Mouse (Mus musculus): ENCODE measurements around the gene Rassf6. TPM values are rescaled to one million over a fixed set of nuclear protein-coding genes. Genes with fewer than 3 reads are reported as not detected.

Gene Rassf6
- polyA plus RNA-seq, 1 experiment from 2014 or later: 27.8 TPM

- H3K27ac ChIP-seq: 0 out of 2 replicates have a peak overlapping the region, but pooled peaks have one; percentile 64
- H3K36me3 ChIP-seq (ENCODE audit: insufficient read depth, low read length): no peaks in the 10 kb centered on the region
- H3K4me2 ChIP-seq (ENCODE audit: low read length): no peak overlapping the region
- DNase-seq (ENCODE audit: low spot score): peak; percentile 28
- TF ChIP-seq CTCF (IDR thresholded peaks at IDR 0.05; ENCODE audit: low read depth): no peak
- peak; percentile 55 for ATAC-seq (replicated peaks; ENCODE audit: low FRiP score, low read depth)
- no peaks in the 10 kb centered on the region for H3K9me3 ChIP-seq (replicated peaks; ENCODE audit: low read length)
- H3K4me3 ChIP-seq (replicated peaks; ENCODE audit: low read depth, low read length): no peak overlapping the region
- no peaks in the 10 kb centered on the region for H3K4me1 ChIP-seq (replicated peaks; ENCODE audit: insufficient read depth, low read length)
- H3K9ac ChIP-seq (ENCODE audit: low read depth, low read length): no peak overlapping the region
- H3K27me3 ChIP-seq (ENCODE audit: insufficient read depth, low read length): no peaks in the 10 kb centered on the region
- 41% methylated on average over 5 of the region's 5 CpGs for WGBS
Measured at GRCm38 (mm10) chr5:90650466-90651150, 10.2 kb upstream of the Rassf6 start.

- Histone ChIP-seq H3K27ac (peak overlapping the region; percentile 78), H3K4me1 (replicated peaks; ENCODE audit: insufficient read depth, low read length) (no peaks in the 10 kb centered on the region), H3K9ac (ENCODE audit: low read depth, low read length) (no peak overlapping the region), H3K4me2 (ENCODE audit: low read length) (no peak overlapping the region), H3K9me3 (replicated peaks; ENCODE audit: low read length) (no peaks in the 10 kb centered on the region), H3K36me3 (ENCODE audit: insufficient read depth, low read length) (no peaks in the 10 kb centered on the region), H3K4me3 (replicated peaks; ENCODE audit: low read depth, low read length) (no peak overlapping the region), H3K27me3 (ENCODE audit: insufficient read depth, low read length) (no peaks in the 10 kb centered on the region)
- DNase-seq (ENCODE audit: low spot score) (no peak), ATAC-seq (replicated peaks; ENCODE audit: low FRiP score, low read depth) (no peak; the same call in 1 of the 2 replicates)
- WGBS: 60% methylated on average over 5 of the region's 5 CpGs
- no peak for TF ChIP-seq CTCF (IDR thresholded peaks at IDR 0.05; ENCODE audit: low read depth)
Measured at GRCm38 (mm10) chr5:90647473-90647872, 7.0 kb upstream of the Rassf6 start.

- H3K27ac ChIP-seq: no peak overlapping the region
Measured at GRCm38 (mm10) chr5:90646398-90646797, 5.9 kb upstream of the Rassf6 start.

GRCm38 (mm10) chr5:90645579-90645978 lies 5.1 kb upstream of the Rassf6 start:
- DNase-seq (ENCODE audit: low spot score) (no peak), ATAC-seq (replicated peaks; ENCODE audit: low FRiP score, low read depth) (no peak)
- Histone ChIP-seq H3K4me3 (replicated peaks; ENCODE audit: low read depth, low read length) (no peak overlapping the region), H3K36me3 (ENCODE audit: insufficient read depth, low read length) (no peaks in the 10 kb centered on the region), H3K9me3 (replicated peaks; ENCODE audit: low read length) (no peaks in the 10 kb centered on the region), H3K27ac (no peak overlapping the region), H3K9ac (ENCODE audit: low read depth, low read length) (no peak overlapping the region), H3K27me3 (ENCODE audit: insufficient read depth, low read length) (no peaks in the 10 kb centered on the region), H3K4me2 (ENCODE audit: low read length) (no peak overlapping the region), H3K4me1 (replicated peaks; ENCODE audit: insufficient read depth, low read length) (no peaks in the 10 kb centered on the region)
- TF ChIP-seq CTCF (IDR thresholded peaks at IDR 0.05; ENCODE audit: low read depth): no peak
- WGBS: 76% methylated on average over 3 of the region's 3 CpGs

More at GRCm38 (mm10) chr5:90646398-90646797, 5.9 kb upstream of the Rassf6 start:
- Histone ChIP-seq H3K9me3 (replicated peaks; ENCODE audit: low read length) (no peaks in the 10 kb centered on the region), H3K4me2 (ENCODE audit: low read length) (no peak overlapping the region), H3K4me3 (replicated peaks; ENCODE audit: low read depth, low read length) (no peak overlapping the region), H3K27me3 (ENCODE audit: insufficient read depth, low read length) (no peaks in the 10 kb centered on the region), H3K4me1 (replicated peaks; ENCODE audit: insufficient read depth, low read length) (no peaks in the 10 kb centered on the region), H3K9ac (ENCODE audit: low read depth, low read length) (no peak overlapping the region), H3K36me3 (ENCODE audit: insufficient read depth, low read length) (no peaks in the 10 kb centered on the region)
- DNase-seq (ENCODE audit: low spot score) (no peak), ATAC-seq (replicated peaks; ENCODE audit: low FRiP score, low read depth) (no peak)
- WGBS: 82% methylated on average over 5 of the region's 5 CpGs
- no peak for TF ChIP-seq CTCF (IDR thresholded peaks at IDR 0.05; ENCODE audit: low read depth)

- peak overlapping the region; percentile 79 for H3K27ac ChIP-seq
Measured at GRCm38 (mm10) chr5:90641218-90641610, 757 bp upstream of the Rassf6 start.

GRCm38 (mm10) chr5:90634885-90635284 lies 5.6 kb downstream of the Rassf6 start:
- 61% methylated on average over 7 of the region's 7 CpGs for WGBS
- no peak overlapping the region for H3K4me3 ChIP-seq (replicated peaks; ENCODE audit: low read depth, low read length)
- no peak for DNase-seq (ENCODE audit: low spot score)
- H3K36me3 ChIP-seq (ENCODE audit: insufficient read depth, low read length): no peaks in the 10 kb centered on the region
- TF ChIP-seq CTCF (IDR thresholded peaks at IDR 0.05; ENCODE audit: low read depth): no peak
- ATAC-seq (replicated peaks; ENCODE audit: low FRiP score, low read depth): no peak
- no peaks in the 10 kb centered on the region for H3K27me3 ChIP-seq (ENCODE audit: insufficient read depth, low read length)
- H3K4me2 ChIP-seq (ENCODE audit: low read length): no peak overlapping the region
- H3K4me1 ChIP-seq (replicated peaks; ENCODE audit: insufficient read depth, low read length): no peaks in the 10 kb centered on the region
- H3K9me3 ChIP-seq (replicated peaks; ENCODE audit: low read length): no peaks in the 10 kb centered on the region
- no peak overlapping the region for H3K27ac ChIP-seq
- H3K9ac ChIP-seq (ENCODE audit: low read depth, low read length): no peak overlapping the region

More at GRCm38 (mm10) chr5:90641218-90641610, 757 bp upstream of the Rassf6 start:
- Histone ChIP-seq H3K36me3 (ENCODE audit: insufficient read depth, low read length) (no peaks in the 10 kb centered on the region), H3K9me3 (replicated peaks; ENCODE audit: low read length) (no peaks in the 10 kb centered on the region), H3K4me1 (replicated peaks; ENCODE audit: insufficient read depth, low read length) (no peaks in the 10 kb centered on the region), H3K27me3 (ENCODE audit: insufficient read depth, low read length) (no peaks in the 10 kb centered on the region), H3K4me2 (ENCODE audit: low read length) (peak overlapping the region; percentile 61; the same call in 1 of the 2 replicates), H3K9ac (ENCODE audit: low read depth, low read length) (no peak overlapping the region), H3K4me3 (replicated peaks; ENCODE audit: low read depth, low read length) (no peak overlapping the region)
- WGBS: 54% methylated on average over 10 of the region's 10 CpGs
- no peak for TF ChIP-seq CTCF (IDR thresholded peaks at IDR 0.05; ENCODE audit: low read depth)
- ATAC-seq (replicated peaks; ENCODE audit: low FRiP score, low read depth) (no peak), DNase-seq (ENCODE audit: low spot score) (no peak)
